Mouse (Mus musculus) urinary bladder, adult 2 months (tissue): ENCODE measurements around the gene Bpifc. TPM values are rescaled to one million over a fixed set of nuclear protein-coding genes. Genes with fewer than 3 reads are reported as not detected.
"Not testable (repeated sequence)": the region's sequence is repeated elsewhere in the genome, so short reads cannot be mapped to it uniquely, and the experiment has no call there.

ENCODE experiments used
- DNase-seq: peaks from one replicate; pipeline ENCODE4 v3.0.0; 2022; ENCODE audit warnings: low spot score
- polyA plus RNA-seq: library from polyadenylated mRNA; depleted of rRNA; stranded (reverse); fragments of >200 nt; gene quantifications from 2 replicates; pipeline ENCODE4 v1.2.3, GENCODE M21; 2012; rRNA removed

The Bpifc gene
- 0.06 and 0.18 TPM in 2 replicates for polyA plus RNA-seq

DNA sequence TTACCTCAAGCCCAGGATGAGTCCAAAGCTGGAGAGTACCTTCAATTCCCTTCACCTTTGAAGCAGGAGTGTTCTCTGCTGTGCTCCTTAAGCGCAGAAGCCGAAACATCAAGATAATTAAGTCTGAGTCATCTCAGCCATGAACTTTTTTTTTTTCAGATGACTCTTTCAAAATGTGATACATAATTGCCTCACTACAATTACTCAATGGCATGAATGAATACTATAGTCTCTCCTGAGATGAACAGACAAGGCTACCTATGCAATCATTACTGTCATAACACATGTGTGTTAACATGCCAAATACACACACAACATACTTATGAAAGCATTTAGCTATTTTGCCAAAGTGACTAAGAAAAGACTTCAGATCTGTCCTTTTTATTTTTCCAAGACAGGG, at the start of gene Bpifc:
Gene Bpifc, minus strand, starts transcription at position 115 of the 400 bp plus-strand sequence.
- DNase-seq = no peak

DNA sequence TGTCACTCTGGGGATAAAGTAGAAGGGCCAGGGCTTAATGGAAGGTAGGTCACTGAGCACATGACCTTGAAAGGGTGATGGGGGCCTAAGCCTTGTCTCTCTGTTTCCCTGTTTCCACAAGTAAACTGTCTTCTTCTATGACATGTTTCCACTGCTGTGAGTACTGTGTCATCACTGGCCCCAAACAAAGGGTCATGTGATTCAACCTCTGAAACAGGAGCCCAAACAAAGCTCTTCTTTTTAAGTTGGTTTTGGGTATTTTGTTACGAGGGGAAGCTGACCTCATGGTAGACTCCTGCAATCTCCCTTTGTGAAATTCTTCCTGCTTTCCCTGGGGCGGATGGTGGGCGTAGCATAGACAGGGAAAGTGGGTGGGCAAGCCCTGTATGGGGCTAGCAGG, 48.6 kb upstream of the Bpifc start:
- no peak for DNase-seq

DNA sequence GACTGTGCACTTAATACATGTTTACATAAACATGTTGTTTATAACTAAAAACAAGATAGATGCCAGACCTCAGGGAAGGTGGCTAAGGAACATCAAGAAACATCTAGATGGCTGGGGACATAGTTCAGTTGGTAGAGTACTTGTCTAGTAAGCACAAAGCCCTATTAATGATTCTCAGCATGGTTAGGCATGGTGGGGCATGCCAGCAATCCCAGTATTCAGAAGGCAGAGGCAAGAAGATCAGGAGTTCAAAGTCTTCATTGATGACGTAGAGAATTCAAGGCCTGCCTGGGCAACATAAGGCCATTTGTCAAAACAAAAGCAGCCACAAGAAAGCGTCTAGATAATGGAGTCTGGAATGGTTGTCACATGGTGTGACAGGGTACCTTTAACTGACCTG, 46.0 kb upstream of the Bpifc start:
- no peak for DNase-seq

DNA sequence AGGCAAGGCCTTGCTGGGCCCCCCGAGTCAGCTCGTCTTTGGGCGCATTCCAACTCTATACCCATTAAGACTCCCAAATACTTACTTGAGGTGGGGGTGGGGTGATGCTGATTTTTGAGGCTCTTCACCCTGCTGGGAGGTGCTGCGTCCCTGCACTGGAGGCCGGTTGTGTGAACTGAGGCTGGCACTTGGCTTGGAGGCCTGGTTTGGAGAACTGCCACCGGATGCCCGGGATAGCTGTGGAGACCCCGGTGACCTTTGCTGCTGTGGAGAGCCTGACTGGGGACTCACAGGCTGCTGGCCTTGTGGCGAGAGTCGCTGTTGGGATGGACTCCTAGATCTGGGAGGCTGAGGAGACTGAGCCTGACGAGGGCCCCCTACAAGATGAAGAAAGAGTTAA, 45.6 kb upstream of the Bpifc start:
- DNase-seq = no peak

DNA sequence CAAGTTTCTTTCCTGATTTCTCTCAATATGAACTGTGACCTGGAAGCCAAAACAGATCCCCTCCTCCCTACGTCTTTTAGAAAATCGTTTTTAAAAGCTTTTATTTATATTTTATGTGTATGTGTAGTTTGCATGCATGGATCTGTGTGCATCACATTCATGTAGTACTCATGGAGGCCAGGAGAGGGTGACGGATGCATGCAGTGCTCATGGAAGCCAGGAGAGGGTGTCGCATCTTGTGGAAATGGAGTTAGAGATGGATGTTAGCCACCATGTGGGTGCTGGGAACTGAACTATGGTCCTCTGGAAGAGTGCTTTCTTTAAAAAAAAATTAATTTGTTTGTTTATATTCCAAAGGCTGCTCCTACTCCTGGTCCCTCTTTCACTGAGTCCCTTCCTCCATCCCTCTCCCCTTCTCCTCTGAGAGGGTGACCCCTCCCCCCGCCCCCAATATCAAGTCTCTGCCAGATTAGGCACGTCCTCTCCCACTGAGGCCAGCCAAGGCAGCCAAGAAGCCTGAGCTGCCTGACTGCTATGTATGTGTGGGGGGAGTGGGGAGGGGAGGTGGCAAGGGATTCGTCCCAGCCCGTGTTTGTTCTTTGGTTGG, 44.7 kb upstream of the Bpifc start:
- no peak for DNase-seq

DNA sequence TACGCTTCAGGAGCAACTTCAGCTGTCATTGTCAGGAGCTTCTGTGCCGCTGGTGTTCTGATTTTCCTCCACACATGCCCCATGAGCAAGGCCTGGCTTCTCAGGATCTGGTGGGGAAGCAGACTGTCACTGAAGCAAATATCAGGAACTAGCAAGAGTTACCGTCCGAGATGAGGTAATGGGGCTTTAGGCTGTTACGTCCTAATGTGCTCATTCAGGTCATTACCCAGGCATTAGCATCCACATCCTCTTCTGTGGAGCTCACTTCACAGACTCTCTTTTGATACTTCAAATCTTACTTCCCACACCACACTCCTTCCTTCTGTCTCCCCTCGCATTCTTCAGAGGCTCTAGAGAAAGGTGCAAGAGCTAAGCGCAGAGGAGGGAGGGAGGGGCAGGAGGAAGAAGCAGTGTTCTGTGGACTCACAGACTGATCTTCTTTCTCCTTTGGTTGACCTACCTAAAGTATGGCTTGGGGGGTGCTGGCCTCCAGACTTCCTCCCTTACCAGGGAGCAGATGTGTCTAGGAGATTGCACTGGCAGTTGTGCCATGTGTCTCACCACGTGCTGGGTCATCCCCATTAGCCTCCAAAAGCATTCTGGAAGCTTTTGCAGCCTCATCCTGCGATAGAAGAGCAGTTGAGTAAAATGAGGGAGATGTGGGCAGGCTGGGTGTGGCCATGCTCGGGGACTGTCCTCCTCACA, 41.3 kb upstream of the Bpifc start:
- no peak for DNase-seq

DNA sequence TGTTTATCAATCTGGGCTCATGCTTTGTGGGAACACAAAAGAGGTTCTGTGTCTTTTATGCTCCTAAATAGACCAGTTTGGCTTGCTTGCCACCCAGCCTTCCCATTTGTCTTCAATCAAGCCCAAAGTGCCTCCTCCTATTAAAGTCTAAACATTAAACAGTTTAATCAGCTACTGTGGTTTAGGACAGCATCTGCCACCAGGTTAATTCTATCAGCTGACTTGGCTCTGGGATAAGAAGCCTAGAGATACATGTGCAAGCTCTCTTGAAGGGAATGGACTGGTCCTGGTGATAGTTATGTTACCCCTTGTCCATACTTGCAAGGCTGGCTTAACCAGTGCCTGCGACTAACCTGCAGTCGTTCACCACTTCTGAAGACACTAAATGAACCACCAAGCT, 38.8 kb upstream of the Bpifc start:
- no peak for DNase-seq

DNA sequence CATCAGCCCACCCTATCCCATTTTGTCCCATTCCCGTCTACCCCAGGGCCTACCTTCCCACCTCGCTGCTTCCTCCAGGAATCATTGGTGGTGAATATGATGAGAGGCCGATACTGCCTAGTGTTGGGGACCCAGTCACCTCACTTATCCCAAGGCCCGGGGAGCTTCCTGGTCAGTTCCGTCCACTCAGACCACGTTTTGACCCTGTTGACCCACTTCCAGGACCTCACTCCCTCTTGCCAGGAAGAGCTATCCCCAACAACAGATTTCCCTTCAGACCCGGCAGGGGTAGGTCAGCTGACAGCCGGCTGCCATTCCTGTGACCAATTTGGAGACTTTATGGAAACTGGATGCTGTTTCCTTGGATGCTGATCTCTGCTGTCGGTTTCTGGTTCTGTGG, 36.1 kb upstream of the Bpifc start:
- no peak for DNase-seq

DNA sequence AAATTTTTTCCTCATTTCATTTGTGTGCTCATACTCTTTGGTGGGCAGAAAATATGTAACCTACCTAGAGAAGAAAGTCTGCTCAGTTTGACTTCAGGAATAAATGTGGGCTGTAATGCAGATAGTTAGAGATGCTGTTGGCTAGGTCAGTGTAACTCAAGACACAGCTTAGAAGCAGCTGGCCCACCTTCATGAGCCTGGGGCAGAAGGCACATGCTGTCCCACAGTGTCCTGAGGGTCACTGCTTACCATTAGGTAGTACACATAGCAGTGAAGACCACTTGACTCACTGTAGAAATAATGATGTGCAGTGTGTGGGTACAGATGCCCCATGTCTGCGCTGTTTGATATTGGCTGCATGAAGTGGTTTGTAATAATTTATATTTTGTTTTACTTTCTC, 34.7 kb upstream of the Bpifc start:
- no peak for DNase-seq

DNA sequence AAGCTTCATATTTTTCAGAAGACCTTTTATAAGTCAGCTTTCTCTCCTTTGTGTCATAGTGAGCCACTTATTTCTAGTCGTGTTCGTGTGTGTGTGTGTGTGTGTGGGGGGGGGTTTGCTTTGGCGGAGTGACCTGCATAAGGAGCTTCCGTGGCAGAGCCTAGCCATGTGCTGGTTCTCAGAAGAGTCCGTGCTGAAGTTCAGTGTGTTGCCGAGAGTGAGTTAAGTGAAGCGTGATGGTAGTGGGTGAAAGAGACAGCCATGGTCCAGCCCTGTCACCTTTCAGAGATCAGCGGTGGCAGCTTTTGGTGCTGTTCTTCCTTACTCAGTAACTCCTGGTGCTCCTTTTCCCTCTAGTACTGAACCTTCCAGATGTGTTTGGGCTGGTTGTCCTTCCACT, 32.4 kb upstream of the Bpifc start:
- no peak for DNase-seq

DNA sequence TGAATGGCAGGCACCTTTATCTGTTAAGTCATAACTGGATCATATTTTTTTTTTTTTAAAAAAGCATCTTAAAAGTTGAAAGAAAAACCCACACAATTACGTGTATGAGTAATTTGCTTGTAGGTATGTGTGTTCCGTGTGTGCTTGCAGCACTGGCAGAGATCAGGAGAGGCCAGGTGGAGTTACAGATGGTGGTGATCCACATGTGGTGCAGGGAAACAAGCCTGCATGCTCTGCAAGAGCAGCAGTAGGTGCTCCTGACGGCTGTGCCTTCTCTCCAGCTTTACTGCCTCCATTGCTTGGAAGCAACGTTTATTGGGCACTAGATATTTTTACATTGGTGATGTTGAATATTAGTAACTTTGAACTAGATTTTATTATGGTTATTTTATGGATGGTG, 32.0 kb upstream of the Bpifc start:
- DNase-seq = no peak

DNA sequence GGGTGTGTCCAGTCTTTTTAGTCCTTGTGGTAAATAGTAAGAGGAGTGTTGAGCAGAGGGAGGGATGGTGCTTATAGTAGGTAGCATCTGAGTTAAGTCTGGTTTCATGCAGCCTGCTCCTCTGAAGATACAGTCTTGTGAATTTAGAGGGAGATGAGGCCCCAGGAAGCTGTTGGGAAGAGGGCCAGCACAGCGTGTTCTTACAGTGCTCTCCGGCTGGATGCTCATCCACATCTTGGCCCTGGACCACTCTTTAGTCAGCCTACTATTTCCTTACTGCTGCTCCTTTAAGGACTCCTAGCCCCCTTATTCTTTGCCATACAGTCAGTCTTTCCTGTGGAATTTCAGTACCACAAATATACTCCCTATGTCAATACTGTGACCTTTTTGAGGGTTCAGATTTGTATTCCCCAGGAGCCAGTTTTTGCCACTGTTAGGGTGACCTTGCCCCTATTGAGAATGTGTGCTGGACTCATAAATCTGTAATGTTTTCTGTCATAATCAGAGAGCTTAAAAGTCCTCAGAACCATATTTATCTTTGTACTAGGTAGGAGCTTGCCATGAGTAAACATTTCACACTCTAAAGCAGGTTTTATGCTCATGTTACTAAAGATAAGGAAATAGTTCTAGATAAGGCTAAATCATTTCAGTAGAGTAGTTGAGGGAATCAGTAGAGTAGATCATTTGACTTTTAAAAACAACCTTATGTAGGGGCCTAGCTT, 22.5 kb upstream of the Bpifc start:
- DNase-seq = no peak

DNA sequence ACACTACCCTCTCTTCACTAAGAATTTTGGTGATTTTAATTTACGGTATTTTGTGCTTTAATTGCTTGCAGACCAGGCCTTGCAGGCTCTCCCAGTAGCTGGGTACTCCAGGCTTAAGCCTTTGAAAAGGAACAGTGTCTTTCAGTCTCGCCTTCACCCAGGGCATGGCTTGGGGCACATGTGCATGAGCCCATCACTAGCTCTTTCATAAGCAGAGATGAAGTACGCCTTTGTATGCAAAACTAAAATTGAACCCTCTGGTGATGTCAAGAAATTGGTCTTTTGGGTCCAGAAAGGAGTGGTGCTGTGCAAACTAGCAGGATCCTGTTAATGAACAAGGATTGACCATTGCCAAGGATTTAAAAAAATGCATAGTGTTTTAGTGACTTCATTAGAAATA, 20.8 kb upstream of the Bpifc start:
- no peak for DNase-seq

DNA sequence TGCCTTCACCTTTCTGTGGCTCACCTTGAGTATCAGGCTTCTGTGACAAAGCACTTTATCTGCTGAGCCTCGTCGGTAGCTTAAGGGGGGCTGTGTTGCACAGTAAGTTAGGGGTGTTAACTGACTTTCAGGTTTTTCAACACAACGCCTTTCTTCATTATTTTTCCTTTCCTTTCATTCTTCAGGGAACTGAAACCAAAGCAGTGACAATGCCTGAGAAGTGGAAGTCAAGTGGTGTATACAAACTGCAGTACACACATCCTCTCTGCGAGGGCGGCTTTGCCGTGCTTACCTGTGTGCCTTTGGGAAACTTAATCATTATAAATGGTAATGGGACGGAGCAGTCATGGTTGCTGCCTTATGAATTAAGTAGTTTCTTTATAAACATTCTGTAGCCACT, 19.0 kb upstream of the Bpifc start:
- DNase-seq = no peak

DNA sequence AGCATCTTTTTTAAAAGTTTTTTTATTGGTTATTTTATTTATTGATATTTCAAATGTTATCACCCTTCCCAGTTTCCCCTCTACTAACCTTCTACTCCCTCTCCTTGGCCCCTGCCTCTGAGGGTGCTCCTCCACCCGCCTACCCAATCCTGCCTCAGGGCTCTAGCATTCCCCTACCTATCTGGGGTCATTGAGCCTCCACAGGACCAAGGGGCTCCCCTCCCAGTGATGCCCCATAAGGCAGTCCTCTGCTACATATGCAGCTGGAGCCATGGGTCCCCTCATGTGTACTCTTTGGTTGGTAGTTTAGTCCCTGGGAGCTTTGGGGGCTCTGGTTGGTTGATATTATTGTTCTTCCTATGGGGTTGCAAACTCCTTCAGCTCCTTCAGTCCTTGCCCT, 15.1 kb upstream of the Bpifc start:
- DNase-seq = not testable (repeated sequence)

DNA sequence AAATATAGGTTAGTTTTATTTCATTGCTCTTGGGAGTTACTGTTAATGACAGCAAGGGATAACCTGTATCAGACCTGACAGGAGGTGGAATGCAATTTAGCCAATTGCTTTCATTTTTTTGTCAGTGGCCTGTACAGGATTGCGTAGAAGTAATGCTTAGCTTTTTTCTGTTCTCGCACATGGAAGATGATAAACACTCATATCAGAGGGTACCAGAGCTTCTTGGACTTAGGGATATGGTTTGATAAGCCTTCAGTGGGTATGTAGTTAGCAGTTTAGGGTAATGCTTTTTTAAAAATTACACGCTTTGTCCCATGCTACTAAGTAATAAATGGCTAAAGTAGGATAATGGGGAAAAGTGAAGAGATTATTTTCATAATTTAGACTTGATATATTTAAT, 14.7 kb upstream of the Bpifc start:
- DNase-seq = no peak

DNA sequence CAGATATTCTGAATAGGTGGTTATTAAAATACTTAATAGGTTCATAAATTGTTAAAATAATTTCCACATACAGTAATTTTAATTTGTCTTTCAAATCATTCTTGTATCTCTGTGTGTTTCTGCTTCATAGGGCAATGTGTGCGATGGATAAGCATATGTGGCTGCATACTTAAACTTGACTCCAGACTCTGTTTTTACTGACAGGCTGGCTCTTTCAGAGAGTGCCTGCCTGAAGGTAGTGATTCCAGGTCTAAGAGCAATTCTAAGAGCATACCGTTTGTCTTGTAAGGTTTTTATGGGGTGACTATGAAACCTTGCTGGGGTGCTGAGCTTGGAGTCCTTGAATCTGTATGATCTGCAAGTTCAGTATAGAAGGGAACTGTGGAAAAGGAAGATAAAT, 14.2 kb upstream of the Bpifc start:
- DNase-seq = no peak

DNA sequence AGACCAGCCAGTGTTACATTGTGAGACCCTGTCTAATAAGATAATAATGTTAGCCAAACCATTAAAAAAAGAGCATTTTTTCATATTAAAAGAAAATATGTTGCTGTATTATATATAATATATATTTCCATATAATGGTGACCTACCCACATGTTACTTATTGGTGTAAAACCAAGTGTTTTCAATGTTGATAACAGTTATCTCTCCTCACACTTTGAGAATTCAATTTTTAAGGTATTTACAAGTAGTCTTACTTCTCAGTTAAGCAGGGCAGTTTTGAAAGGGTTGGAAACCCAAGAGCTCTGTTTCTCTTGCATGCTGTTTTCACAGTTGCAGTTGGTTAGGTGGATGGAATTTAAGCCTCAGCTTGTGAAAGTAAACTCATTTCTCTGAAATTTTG, 11.5 kb upstream of the Bpifc start:
- no peak for DNase-seq

DNA sequence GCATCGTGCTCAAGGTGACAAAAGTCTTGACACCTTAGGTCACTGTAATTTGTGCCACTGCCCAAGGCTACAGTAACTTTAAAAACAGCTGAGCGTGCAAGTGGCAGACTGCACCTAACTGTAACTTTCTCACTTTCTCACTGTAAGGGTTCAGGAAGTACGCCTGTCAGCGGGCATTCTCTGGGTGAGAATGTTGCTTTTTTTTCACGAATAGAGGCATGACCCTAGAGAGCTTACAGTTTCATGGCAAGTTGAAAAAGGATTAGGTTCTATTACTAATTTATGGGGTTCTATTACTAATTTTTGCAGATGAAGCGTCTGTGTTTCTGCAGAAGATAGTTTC, 10.8 kb upstream of the Bpifc start:
- DNase-seq = no peak

DNA sequence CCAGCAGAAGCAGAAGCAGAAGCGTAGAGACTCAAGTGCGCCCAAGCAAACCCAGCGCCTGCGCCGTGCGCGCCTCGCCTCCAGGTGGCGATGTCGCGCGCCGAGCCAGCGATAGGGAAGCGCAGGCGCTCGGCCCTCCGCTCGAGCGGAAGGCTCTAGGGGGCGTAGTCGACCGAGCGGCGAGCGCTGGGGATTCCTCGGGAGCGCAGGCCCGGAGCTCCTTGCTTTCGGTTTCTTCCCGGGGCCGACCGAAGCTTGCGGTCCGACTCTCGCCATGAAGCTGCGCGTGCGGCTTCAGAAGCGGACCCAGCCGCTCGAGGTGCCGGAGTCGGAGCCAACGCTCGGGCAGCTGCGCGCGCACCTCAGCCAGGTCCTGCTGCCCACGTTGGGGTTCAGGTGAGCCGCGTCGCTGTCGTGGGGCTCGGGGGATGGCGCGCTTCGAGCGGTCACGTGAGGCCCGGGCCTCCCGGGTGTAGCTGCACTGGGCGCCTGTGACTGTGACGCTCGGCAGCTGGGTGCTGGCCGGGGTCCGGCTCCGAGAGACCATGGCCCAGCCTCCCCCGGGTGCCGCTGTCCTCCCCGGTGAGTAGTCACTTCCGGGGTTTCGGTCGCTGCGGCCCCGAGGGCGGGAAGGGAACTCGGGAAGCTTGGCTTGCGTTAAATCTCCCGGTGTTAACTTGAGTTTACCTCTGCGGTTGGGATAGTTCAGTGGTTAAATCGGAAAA, 10.2 kb upstream of the Bpifc start, which contains the start of gene Fbxo7:
Gene Fbxo7, plus strand, starts transcription at position 224 of the 725 bp plus-strand sequence.
- peak; percentile 83 for DNase-seq

DNA sequence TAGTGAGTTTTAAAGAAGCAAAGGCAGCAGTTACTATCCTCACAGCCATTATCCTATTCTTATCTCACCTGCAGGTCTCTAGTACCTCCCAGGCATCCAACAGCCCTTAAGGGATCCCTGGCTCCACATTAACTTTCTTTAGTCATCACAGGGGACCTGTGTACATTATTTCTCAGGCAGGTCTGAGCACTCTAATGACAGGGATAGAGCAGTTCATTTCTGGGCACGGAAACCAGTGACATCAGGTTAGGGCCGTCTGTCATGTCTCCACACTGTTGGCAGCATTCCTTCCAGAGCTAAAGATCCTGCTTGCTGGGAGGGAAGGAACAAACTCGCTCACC, 9.7 kb upstream of the Bpifc start:
- no peak for DNase-seq

DNA sequence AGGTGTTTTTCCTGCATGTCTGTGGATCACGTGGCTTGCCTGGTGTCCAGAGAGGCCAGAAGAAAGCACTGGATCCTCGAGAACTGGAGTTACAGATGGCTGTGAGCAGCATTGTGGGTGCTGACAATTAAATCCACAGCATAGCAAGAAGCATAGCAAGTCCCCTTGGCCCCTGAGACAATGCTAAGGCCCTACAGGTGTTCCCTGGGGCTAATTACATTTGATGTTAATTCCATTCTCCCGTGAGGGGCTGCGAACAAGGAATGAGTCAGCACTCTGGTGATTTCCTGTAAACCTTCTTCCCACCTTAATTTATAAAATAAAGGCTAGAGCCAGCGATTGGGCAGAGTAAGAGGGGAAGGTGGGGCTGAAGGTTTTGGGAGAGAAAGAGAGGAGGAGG, 7.1 kb upstream of the Bpifc start:
- no peak for DNase-seq

DNA sequence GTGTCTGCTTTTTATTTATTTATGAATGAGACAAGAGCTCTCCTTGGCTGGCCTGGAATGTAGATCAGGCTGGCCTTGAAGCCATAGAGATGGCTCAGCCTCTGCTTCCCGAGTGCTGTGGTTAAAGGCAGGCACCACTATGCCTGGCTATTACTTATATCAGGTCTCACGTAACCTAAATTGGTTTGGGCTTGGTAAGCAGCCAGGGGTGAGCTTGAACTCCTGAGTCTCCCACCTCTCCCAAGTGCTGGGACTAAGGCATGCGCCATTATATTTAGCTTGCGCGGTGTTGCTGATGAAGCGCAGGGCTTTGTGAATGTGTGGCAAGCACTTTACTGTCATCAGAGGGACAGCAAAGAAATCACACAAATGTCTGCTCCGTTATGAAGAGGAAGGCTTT, 6.1 kb upstream of the Bpifc start:
- no peak for DNase-seq
